Mouse (Mus musculus) gastrocnemius, postnatal 36 days (tissue): ENCODE results near the gene Tenm4. TPM values are rescaled to one million over a fixed set of nuclear protein-coding genes. Genes with fewer than 3 reads are reported as not detected.
"Not testable (repeated sequence)": the region's sequence is repeated elsewhere in the genome, so short reads cannot be mapped to it uniquely, and the experiment has no call there.

Experiments used
- DNase-seq, 2 experiments: peaks; one replicate each; pipeline ENCODE4 v3.0.0; 2022
- intact Hi-C: fragments of 180-260 bp; cut with DNase I; formaldehyde crosslinking; loops from one replicate; pipeline ENCODE4 v1.15.1; 2025
- total RNA-seq, 2 experiments: library from RNA; stranded (reverse); gene quantifications; 2 replicates each; pipeline ENCODE4 v1.2.3; 2021

Tenm4 gene
- total RNA-seq, 2 experiments from 2014 or later, result 0.69 to 1.1 TPM

GRCm38 (mm10) chr7:96904936-96905335 lies 733.9 kb downstream of the Tenm4 start:
- intact Hi-C loops, result loop anchor here (5.0 kb wide), 1 partner anchor 113 kb away; no protein-coding TSS in a partner anchor
- DNase-seq, result no peak

DNA sequence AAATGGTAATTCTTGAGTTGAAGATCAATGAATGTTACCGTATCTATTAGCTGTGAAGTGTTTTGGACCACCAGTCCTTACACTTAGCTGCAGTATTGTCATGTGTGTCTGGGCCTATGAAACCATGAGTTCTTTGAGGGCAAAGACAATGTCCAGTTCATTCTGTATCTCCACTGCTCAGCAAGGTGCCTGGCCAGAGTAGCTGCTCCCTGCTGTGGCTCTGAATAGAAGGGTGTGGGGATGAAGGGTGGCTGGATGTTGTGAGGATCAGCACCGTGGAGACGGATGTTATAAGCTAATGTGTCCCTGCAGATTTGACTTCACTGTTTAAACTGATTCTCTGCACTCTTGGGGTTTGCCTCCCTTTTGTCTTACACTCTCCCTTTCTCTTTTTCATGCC lies 734.4 kb downstream of the Tenm4 start:
- DNase-seq, result no peak
- intact Hi-C loops, result loop anchor here (5.0 kb wide), 1 partner anchor 113 kb away; no protein-coding TSS in a partner anchor

- DNase-seq, result no peak
- intact Hi-C loops, result loop anchor here (5.0 kb wide), 1 partner anchor 114 kb away; no protein-coding TSS in a partner anchor
These were observed 735.2 kb downstream of the Tenm4 start for GRCm38 (mm10) chr7:96906216-96906615.

DNA sequence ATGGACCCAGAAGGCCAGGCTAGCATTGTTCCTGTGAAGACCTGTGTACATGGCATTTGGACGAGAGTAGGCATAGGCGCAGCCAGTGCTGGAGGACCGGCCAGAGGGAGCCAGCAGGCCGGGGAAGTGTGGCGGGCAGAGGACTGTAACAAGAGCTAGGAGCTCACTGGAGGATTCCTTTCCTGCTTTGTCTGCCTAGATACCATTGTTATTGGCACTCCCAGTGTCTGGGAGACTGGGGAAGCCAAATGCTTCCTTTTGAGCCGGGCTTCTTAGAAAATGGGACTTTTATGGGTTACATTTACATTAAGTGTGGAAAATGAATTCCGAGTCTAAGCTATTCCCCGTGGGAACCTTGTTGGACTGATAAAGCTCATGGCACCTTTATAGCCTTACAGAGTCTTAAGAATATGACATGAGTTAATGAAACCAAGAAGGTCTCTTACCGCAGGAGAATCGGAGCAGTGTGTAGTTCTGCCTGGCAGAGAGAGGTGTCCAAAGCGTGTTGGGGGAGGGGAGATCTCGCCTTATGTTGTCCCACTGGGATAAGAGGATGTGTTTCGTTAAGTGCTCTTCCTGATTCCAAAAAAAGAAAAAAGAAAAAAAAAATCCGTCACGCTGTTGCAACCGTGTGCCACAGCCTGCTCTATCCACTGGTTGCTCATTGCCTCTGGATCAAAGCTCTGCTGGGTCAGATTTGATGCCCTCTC lies 737.1 kb downstream of the Tenm4 start:
- intact Hi-C loops, result loop anchor here (5.0 kb wide), 1 partner anchor 116 kb away; no protein-coding TSS in a partner anchor
- DNase-seq, result no peak

GRCm38 (mm10) chr7:96909856-96910255 lies 738.8 kb downstream of the Tenm4 start:
- DNase-seq, result no peak
- intact Hi-C loops, result loop anchor here (5.0 kb wide), 1 partner anchor 118 kb away; no protein-coding TSS in a partner anchor

DNA sequence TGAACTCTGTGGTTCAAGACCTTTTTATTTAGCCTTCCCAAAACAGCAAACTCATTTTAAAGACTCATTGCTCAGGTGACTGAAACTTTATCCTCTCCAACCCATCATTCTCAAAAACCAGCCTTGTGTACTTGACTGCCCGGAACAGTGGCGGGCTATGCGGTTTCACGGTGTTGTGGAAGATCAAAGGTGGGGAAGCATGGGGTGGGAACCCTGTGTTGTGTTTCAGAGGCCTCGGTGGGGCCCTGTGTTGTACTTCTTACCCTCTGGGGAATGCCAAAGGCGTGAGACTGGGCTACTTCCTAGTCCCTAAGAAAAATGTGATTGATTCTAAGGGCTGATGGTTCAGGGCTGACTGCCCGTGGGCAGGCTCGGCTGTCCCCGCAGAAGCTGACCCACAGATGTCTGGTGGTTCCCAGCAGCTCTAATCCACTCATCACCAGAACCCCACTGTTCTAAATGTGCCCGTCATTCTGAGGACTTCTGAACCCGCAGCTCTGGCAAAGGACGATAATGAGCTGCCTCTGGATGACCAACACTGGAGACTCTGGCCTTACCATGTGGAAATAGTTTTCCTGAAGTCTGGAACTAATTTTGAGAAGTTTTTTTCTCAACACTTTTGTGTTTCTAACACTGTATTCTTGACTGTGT lies 739.4 kb downstream of the Tenm4 start:
- no peak for DNase-seq
- intact Hi-C loops, result no loop called here

- intact Hi-C loops, result loop anchor here (2.0 kb wide), 2 partner anchors 135 to 395 kb away; no protein-coding TSS in a partner anchor
- peak; percentile 68 to 74 for DNase-seq
These were observed 743.0 kb downstream of the Tenm4 start for GRCm38 (mm10) chr7:96914031-96914430.

DNA sequence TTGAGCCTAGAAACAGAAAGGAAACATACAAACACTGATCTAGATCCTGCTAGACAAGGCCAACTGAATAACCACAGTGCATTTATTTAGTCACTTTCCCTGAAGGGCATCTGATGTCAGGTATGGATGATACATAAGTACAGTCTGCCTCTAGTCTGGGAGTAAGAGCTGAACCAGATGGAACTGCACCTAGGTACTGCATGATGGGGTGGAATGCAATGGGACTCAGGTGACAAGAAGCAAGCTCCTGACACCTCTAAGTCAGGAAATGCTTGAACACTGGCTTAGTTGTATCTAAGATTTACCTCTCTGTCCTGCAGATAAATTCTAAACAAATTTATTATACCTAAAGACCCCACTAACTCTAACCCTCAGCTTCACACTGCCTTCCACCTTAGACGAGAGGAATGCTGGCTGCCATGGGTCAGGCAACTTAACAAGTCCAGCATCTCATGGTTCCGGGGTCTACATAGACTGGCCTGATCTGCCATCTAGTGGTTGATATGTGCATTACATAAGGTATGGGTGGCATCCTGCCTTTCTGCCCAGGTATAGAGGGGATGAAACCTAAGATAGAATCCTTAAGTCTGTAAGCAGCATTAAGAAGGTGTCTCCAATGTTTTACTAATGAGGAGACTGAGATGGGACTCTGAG lies 744.5 kb downstream of the Tenm4 start:
- DNase-seq, result no peak
- intact Hi-C loops, result loop anchor here (2.0 to 5.0 kb wide), 3 partner anchors 137 to 763 kb away; no protein-coding TSS in a partner anchor

GRCm38 (mm10) chr7:96920447-96921095 lies 749.5 kb downstream of the Tenm4 start:
- DNase-seq, result no peak
- intact Hi-C loops, result no loop called here

DNA sequence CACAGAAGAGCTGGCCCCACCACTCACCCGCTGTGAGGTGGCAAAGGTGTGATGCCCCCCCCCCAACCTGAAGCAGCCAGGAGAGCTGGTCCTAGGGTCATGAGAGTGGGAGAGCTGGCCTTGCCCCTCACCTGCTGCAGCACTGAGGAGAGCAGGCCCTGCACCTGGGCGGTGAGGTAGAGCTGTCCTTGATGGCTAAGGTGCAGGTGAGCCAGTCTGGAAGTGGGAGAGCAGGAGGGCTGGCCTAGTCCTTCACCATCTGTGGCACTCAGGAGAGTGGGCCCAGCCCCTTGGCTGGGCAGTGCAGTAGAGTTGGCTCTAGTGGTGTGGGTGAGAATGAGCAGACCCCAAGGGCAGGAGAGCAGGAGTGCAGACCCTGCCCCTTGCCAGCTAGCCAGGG lies 751.9 kb downstream of the Tenm4 start:
- DNase-seq, result no peak
- intact Hi-C loops, result no loop called here

GRCm38 (mm10) chr7:96943715-96944377 lies 772.8 kb downstream of the Tenm4 start:
- intact Hi-C loops, result no loop called here
- no peak for DNase-seq

- DNase-seq, intact Hi-C loops: not testable (repeated sequence)
These were observed 775.5 kb downstream of the Tenm4 start for GRCm38 (mm10) chr7:96946501-96946900.

DNA sequence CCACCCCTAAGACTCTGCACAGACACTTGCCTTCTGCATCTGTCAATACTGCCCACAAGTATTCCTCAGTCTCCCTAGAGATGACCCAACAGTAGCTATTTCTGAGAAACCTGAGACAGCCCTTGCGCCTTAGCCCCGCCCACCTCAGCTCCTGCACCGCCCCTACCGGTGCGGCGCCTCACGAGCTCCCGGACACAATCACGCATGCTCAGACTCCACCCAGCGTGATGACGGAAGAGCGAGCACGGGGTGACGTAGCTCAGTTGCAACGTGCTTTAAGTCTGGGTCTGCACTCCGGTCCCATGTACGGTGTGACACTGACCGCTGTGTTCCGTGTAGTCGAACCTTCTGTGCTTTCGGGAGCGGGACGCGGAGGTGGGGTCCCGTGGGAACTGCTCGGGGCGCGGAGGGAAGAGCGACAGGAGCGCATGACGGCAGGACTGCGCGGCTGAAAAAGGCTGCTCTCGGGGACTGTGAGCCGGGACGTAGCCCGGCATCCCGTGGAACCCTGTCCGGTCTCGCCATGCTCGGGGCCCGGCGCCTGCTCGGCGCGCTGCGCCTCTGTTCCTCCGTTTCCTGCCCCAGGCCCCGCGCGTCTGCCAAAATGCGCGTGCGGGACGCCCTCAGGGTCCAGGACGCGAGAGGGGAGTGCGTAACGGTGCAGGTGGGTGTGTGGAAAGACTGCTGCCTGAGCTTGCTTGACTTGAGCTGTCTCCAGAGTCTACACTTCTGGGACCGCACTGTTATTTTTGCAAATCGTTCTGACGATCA lies 780.4 kb downstream of the Tenm4 start, which contains the start of gene Nars2:
Gene Nars2, plus strand, starts transcription at position 225 of the 771 bp plus-strand sequence.
- peak; percentile 81 to 85 for DNase-seq
- intact Hi-C loops, result no loop called here

DNA sequence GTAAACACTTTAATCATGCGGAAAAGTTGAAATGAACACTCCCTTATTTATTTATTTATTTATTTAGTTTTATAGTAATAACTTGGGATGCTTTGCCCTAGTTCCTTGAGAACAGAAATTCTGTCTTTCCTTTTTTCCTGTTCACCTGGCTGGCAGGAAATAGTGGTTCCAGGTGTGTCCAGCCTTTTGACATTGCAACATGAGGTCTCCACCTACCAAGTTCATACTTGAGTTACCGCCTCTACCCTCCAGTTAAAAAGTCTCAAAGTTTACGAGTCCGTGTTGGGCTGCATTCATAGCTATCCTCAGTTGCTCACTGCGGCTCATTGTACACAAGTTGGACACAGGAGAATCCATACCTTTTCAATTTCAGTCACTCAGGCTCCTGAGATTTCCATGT lies 781.0 kb downstream of the Tenm4 start:
- intact Hi-C loops, result no loop called here
- DNase-seq, result no peak

GRCm38 (mm10) chr7:96959168-96959567 lies 788.1 kb downstream of the Tenm4 start:
- no peak for DNase-seq
- intact Hi-C loops, result no loop called here
